Mouse (Mus musculus) G1E (cell line): ENCODE results near the gene Adk.

ENCODE experiments used
- GATA1 ChIP-seq: IDR thresholded peaks from 2 replicates; pipeline ENCODE4 v1.6.1; 2012; ENCODE audit warnings: borderline replicate concordance, low read length, inconsistent platforms, mixed read lengths
- TAL1 ChIP-seq: conservative IDR thresholded peaks from 2 replicates; pipeline ENCODE4 v1.6.1; 2012; ENCODE audit warnings: low read depth, low read length, inconsistent platforms, mixed read lengths

DNA sequence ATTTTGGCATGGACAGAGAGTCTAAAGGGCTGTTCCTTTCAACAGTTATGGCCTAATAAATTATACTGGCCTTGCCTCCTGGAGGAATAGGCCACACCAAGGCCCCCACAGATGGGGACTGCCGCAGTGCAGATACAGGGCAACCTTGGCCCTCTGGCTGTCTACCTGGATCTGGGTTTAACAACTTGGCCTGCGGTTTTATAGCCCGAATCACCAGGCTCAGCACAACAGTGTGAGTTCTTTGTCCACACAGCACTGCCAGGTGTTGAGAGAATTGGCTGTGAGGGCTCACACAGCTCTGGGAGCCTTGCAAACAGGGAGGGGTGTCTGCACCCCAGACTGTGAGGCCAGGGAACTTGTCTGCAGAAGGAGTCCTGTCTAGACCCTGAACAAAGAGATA is 410.0 kb downstream of the Adk start:
- no peak for TF ChIP-seq TAL1
- TF ChIP-seq GATA1: no peak
